Comparison of ENCODE assay signal across 23 mouse cellular contexts in genomic region chr7:37922999-37923398, GRCm38 (mm10).
DNase-seq lines count a peak whose midpoint lies in the region; ATAC-seq and TF ChIP-seq lines count a peak whose summit lies in the region.
"Had no signal": no experiment of that assay in that cellular context is flagged by ENCODE, and none has a peak within 500 bp of the region (broad histone marks: within the 10 kb centered on the region; RNA-seq: fewer than 3 reads in every experiment).

No protein-coding gene starts in this region.

- H3K9me3 ChIP-seq in intestine, postnatal 0 days (ENCODE audit: control insufficient read depth), result no peaks in the 10 kb centered on the region
- H3K9me3 ChIP-seq in intestine, embryonic 16.5 days (ENCODE audit: control insufficient read depth, low read length), result no peaks in the 10 kb centered on the region
- H3K9me3 ChIP-seq in midbrain, postnatal 0 days (ENCODE audit: low read length), result no peaks in the 10 kb centered on the region
- no peaks in the 10 kb centered on the region; the same call in 1 of the 2 replicates for H3K9me3 ChIP-seq in midbrain, embryonic 11.5 days (ENCODE audit: control insufficient read depth, low read length)
- no peaks in the 10 kb centered on the region for H3K9me3 ChIP-seq in stomach, postnatal 0 days (ENCODE audit: control insufficient read depth, low read length)
- H3K9me3 ChIP-seq: forebrain, embryonic 12.5 days had no signal

- H3K4me1 ChIP-seq in cerebellum, adult 2 months (ENCODE audit: control insufficient read depth, insufficient read depth, low read length), result no peaks in the 10 kb centered on the region; the same call in 1 of the 2 replicates
- no peaks in the 10 kb centered on the region for H3K4me1 ChIP-seq in intestine, postnatal 0 days (replicated peaks; ENCODE audit: control insufficient read depth, insufficient read depth, low read length)
- no peaks in the 10 kb centered on the region for H3K4me1 ChIP-seq in intestine, embryonic 16.5 days (ENCODE audit: control insufficient read depth, insufficient read depth, low read length)
- H3K4me1 ChIP-seq in midbrain, postnatal 0 days (ENCODE audit: insufficient read depth, low read length), result no peaks in the 10 kb centered on the region
- no peaks in the 10 kb centered on the region for H3K4me1 ChIP-seq in midbrain, embryonic 11.5 days (ENCODE audit: control insufficient read depth, insufficient read depth, low read length)
- H3K4me1 ChIP-seq in stomach, postnatal 0 days (replicated peaks; ENCODE audit: control insufficient read depth, insufficient read depth), result no peaks in the 10 kb centered on the region
- H3K4me1 ChIP-seq: heart, embryonic 12.5 days had no signal

- no peak overlapping the region for H3K4me2 ChIP-seq in intestine, postnatal 0 days (replicated peaks; ENCODE audit: low read depth)
- H3K4me2 ChIP-seq in intestine, embryonic 16.5 days (ENCODE audit: low read depth, low read length), result no peak overlapping the region
- no peak overlapping the region for H3K4me2 ChIP-seq in midbrain, postnatal 0 days (ENCODE audit: low read depth, low read length, poor library complexity, severe bottlenecking)
- no peak overlapping the region for H3K4me2 ChIP-seq in midbrain, embryonic 11.5 days
- H3K4me2 ChIP-seq in stomach, postnatal 0 days (replicated peaks; ENCODE audit: low read depth), result no peak overlapping the region
- H3K4me2 ChIP-seq: forebrain, embryonic 12.5 days; heart, embryonic 12.5 days; hindbrain, embryonic 14.5 days had no signal

- no peaks in the 10 kb centered on the region for H3K36me3 ChIP-seq in intestine, postnatal 0 days (ENCODE audit: control insufficient read depth, insufficient read depth)
- no peaks in the 10 kb centered on the region for H3K36me3 ChIP-seq in intestine, embryonic 16.5 days (ENCODE audit: control insufficient read depth, insufficient read depth, low read length)
- H3K36me3 ChIP-seq in midbrain, postnatal 0 days (ENCODE audit: insufficient read depth, low read length), result no peaks in the 10 kb centered on the region
- H3K36me3 ChIP-seq in midbrain, embryonic 11.5 days (ENCODE audit: control insufficient read depth, insufficient read depth, low read length), result no peaks in the 10 kb centered on the region
- H3K36me3 ChIP-seq in stomach, postnatal 0 days (ENCODE audit: control insufficient read depth, insufficient read depth, low read length), result no peaks in the 10 kb centered on the region
- H3K36me3 ChIP-seq: embryonic facial prominence, embryonic 10.5 days; forebrain, embryonic 12.5 days; heart, embryonic 12.5 days; midbrain, embryonic 10.5 days had no signal

- no peak for TF ChIP-seq EP300 in stomach, postnatal 0 days (optimal IDR thresholded peaks at IDR 0.05)

- ATAC-seq in intestine, postnatal 0 days, result no peak
- ATAC-seq in intestine, embryonic 16.5 days, result no peak
- ATAC-seq in midbrain, postnatal 0 days (ENCODE audit: low FRiP score), result no peak
- ATAC-seq in midbrain, embryonic 11.5 days (ENCODE audit: low FRiP score), result no peak
- no peak for ATAC-seq in stomach, postnatal 0 days (ENCODE audit: low FRiP score, low TSS enrichment)
- no peak for ATAC-seq in erythroid progenitor cell, adult 5-6 weeks (replicated peaks; ENCODE audit: low FRiP score, poor library complexity, severe bottlenecking)

- no peak for TF ChIP-seq POLR2A in cerebellum, adult 2 months (IDR thresholded peaks at IDR 0.05; ENCODE audit: borderline replicate concordance, insufficient read depth, low read length)

- no peak overlapping the region for H3K4me3 ChIP-seq in cerebellum, adult 2 months (replicated peaks; ENCODE audit: insufficient read depth, low read depth, low read length)
- no peak overlapping the region for H3K4me3 ChIP-seq in intestine, postnatal 0 days (ENCODE audit: low read depth, low read length)
- no peak overlapping the region for H3K4me3 ChIP-seq in intestine, embryonic 16.5 days (ENCODE audit: low read length)
- H3K4me3 ChIP-seq in midbrain, postnatal 0 days (ENCODE audit: low read depth, low read length), result no peak overlapping the region
- no peak overlapping the region for H3K4me3 ChIP-seq in midbrain, embryonic 11.5 days (ENCODE audit: low read depth, low read length)
- no peak overlapping the region for H3K4me3 ChIP-seq in stomach, postnatal 0 days (ENCODE audit: low read depth, low read length)
- H3K4me3 ChIP-seq: embryonic facial prominence, embryonic 10.5 days; forebrain, embryonic 12.5 days; heart, embryonic 12.5 days; midbrain, embryonic 10.5 days had no signal

- no peak overlapping the region for H3K9ac ChIP-seq in intestine, postnatal 0 days (ENCODE audit: low read depth, low read length)
- no peak overlapping the region for H3K9ac ChIP-seq in intestine, embryonic 16.5 days (ENCODE audit: low read depth, low read length)
- no peak overlapping the region for H3K9ac ChIP-seq in midbrain, postnatal 0 days (replicated peaks; ENCODE audit: low read length, poor library complexity, severe bottlenecking)
- H3K9ac ChIP-seq in midbrain, embryonic 11.5 days (ENCODE audit: low read length), result no peak overlapping the region
- no peak overlapping the region for H3K9ac ChIP-seq in stomach, postnatal 0 days (ENCODE audit: low read length)
- H3K9ac ChIP-seq: forebrain, embryonic 12.5 days; heart, embryonic 12.5 days; hindbrain, embryonic 14.5 days had no signal

- no peak for DNase-seq in cerebellum, adult 2 months
- no peak for DNase-seq in cerebellum, adult 9-11 months
- no peak for DNase-seq in midbrain, postnatal 0 days (ENCODE audit: low spot score)
- DNase-seq in midbrain, embryonic 11.5 days (ENCODE audit: low spot score, missing footprints), result no peak
- DNase-seq in stomach, postnatal 0 days (ENCODE audit: low spot score), result no peak
- DNase-seq: adrenal gland, postnatal 25 days; cerebellum, adult 18-20 months; gastrocnemius, postnatal 25 days; heart, postnatal 14 days; kidney, adult 11 months; left cerebral cortex, postnatal 4 days; liver; lung, adult 18-20 months; thymus, adult 18-20 months had no signal

- H3K27me3 ChIP-seq in cerebellum, adult 2 months (ENCODE audit: control insufficient read depth, insufficient read depth, low read length), result no peaks in the 10 kb centered on the region
- no peaks in the 10 kb centered on the region for H3K27me3 ChIP-seq in intestine, postnatal 0 days (replicated peaks; ENCODE audit: control insufficient read depth, insufficient read depth, low read length)
- no peaks in the 10 kb centered on the region for H3K27me3 ChIP-seq in intestine, embryonic 16.5 days (replicated peaks; ENCODE audit: control insufficient read depth, insufficient read depth, low read length)
- H3K27me3 ChIP-seq in midbrain, postnatal 0 days (ENCODE audit: insufficient read depth, low read length), result no peaks in the 10 kb centered on the region
- no peaks in the 10 kb centered on the region for H3K27me3 ChIP-seq in midbrain, embryonic 11.5 days (ENCODE audit: control insufficient read depth, insufficient read depth, low read length)
- H3K27me3 ChIP-seq in stomach, postnatal 0 days (ENCODE audit: control insufficient read depth, insufficient read depth, low read length), result no peaks in the 10 kb centered on the region

- no peak overlapping the region for H3K27ac ChIP-seq in cerebellum, adult 2 months (ENCODE audit: insufficient read depth, low read length)
- no peak overlapping the region for H3K27ac ChIP-seq in intestine, postnatal 0 days (ENCODE audit: low read depth, low read length)
- no peak overlapping the region for H3K27ac ChIP-seq in intestine, embryonic 16.5 days (ENCODE audit: low read length)
- H3K27ac ChIP-seq in midbrain, postnatal 0 days (ENCODE audit: low read depth, low read length), result no peak overlapping the region
- H3K27ac ChIP-seq in midbrain, embryonic 11.5 days (ENCODE audit: low read depth, low read length), result no peak overlapping the region
- H3K27ac ChIP-seq in stomach, postnatal 0 days (replicated peaks), result no peak overlapping the region
- H3K27ac ChIP-seq: embryonic facial prominence, embryonic 10.5 days; forebrain, embryonic 12.5 days; macrophage; midbrain, embryonic 10.5 days had no signal

- TF ChIP-seq CTCF in cerebellum, adult 2 months (IDR thresholded peaks at IDR 0.05; ENCODE audit: borderline replicate concordance, insufficient read depth, low read depth, low read length), result 0 out of 2 replicates have a peak, but pooled peaks have one; percentile 8
- 0 out of 2 replicates have a peak, but pooled peaks have one; percentile 21 for TF ChIP-seq CTCF in intestine, postnatal 0 days (IDR thresholded peaks at IDR 0.05; ENCODE audit: low read depth)
- peak; percentile 57 for TF ChIP-seq CTCF in midbrain, postnatal 0 days (IDR thresholded peaks at IDR 0.05)
- peak; percentile 27; the same call in 1 of the 2 replicates for TF ChIP-seq CTCF in stomach, postnatal 0 days (IDR thresholded peaks at IDR 0.05; ENCODE audit: low read depth)

- 83% methylated on average over 4 of the region's 4 CpGs for WGBS in cerebellum, adult 2 months
- 81% methylated on average over 4 of the region's 4 CpGs for WGBS in intestine, postnatal 0 days
- 81% methylated on average over 4 of the region's 4 CpGs for WGBS in intestine, embryonic 16.5 days
- 76% methylated on average over 4 of the region's 4 CpGs for WGBS in midbrain, postnatal 0 days
- 79% methylated on average over 4 of the region's 4 CpGs for WGBS in midbrain, embryonic 11.5 days
- WGBS in stomach, postnatal 0 days, result 80% methylated on average over 4 of the region's 4 CpGs
